In genomic region chr4:123666517-123666916, GRCm38 (mm10) we compare ENCODE assay signal across 8 mouse cellular contexts. TPM values are rescaled to one million over a fixed set of nuclear protein-coding genes. Genes with fewer than 3 reads are reported as not detected.
A peak's percentile ranks its signal among the peaks of the same experiment; 100 is the strongest.
DNase-seq lines count a peak whose midpoint lies in the region; ATAC-seq and TF ChIP-seq lines count a peak whose summit lies in the region.
"Had no signal": no experiment of that assay in that cellular context is flagged by ENCODE, and none has a peak within 500 bp of the region (broad histone marks: within the 10 kb centered on the region; RNA-seq: fewer than 3 reads in every experiment).

No protein-coding gene starts in this region.

- no peaks in the 10 kb centered on the region for H3K36me3 ChIP-seq in lung, postnatal 0 days (ENCODE audit: insufficient read depth, low read length)
- peaks cover 4% of the 10 kb centered on the region; the same call in 1 of the 2 replicates for H3K36me3 ChIP-seq in embryonic facial prominence, embryonic 10.5 days (replicated peaks)
- H3K36me3 ChIP-seq in liver, embryonic 12.5 days, result no peaks in the 10 kb centered on the region
- H3K36me3 ChIP-seq: limb, embryonic 12.5 days had no signal

- no peak overlapping the region for H3K9ac ChIP-seq in lung, postnatal 0 days (replicated peaks; ENCODE audit: low read depth)
- H3K9ac ChIP-seq in liver, embryonic 12.5 days, result no peak overlapping the region

- ATAC-seq in lung, postnatal 0 days, result no peak
- peak; percentile 24; the same call in 1 of the 2 replicates for ATAC-seq in liver, embryonic 12.5 days
- no peak for ATAC-seq in erythroblast, adult 5-6 weeks (replicated peaks; ENCODE audit: low FRiP score, poor library complexity, severe bottlenecking)

- no peak for TF ChIP-seq EP300 in lung, postnatal 0 days (IDR thresholded peaks at IDR 0.05)

- no peaks in the 10 kb centered on the region for H3K9me3 ChIP-seq in lung, postnatal 0 days (ENCODE audit: low read length)
- no peaks in the 10 kb centered on the region for H3K9me3 ChIP-seq in embryonic facial prominence, embryonic 10.5 days
- no peaks in the 10 kb centered on the region for H3K9me3 ChIP-seq in liver, embryonic 12.5 days (replicated peaks)
- H3K9me3 ChIP-seq: limb, embryonic 12.5 days had no signal

- peak overlapping the region; percentile 51; the same call in 1 of the 2 replicates for H3K27ac ChIP-seq in lung, postnatal 0 days (ENCODE audit: low read length)
- 0 out of 2 replicates have a peak overlapping the region, but pooled peaks have one; percentile 45 for H3K27ac ChIP-seq in embryonic facial prominence, embryonic 10.5 days (replicated peaks)
- H3K27ac ChIP-seq in liver, embryonic 12.5 days, result peak overlapping the region; percentile 72

- TF ChIP-seq CTCF in lung, postnatal 0 days (IDR thresholded peaks at IDR 0.05), result peak; percentile 27; the same call in 1 of the 2 replicates

- 59% methylated on average over 1 of the region's 1 CpGs for WGBS in lung, postnatal 0 days
- 91% methylated on average over 1 of the region's 1 CpGs for WGBS in embryonic facial prominence, embryonic 10.5 days
- 70% methylated on average over 1 of the region's 1 CpGs for WGBS in liver, embryonic 12.5 days (ENCODE audit: insufficient replicate concordance)

- H3K27me3 ChIP-seq in lung, postnatal 0 days (replicated peaks; ENCODE audit: insufficient read depth, low read length), result no peaks in the 10 kb centered on the region
- H3K27me3 ChIP-seq in embryonic facial prominence, embryonic 10.5 days (replicated peaks; ENCODE audit: low read depth, poor library complexity, severe bottlenecking), result no peaks in the 10 kb centered on the region
- H3K27me3 ChIP-seq in liver, embryonic 12.5 days (replicated peaks), result peaks cover 16% of the 10 kb centered on the region
- H3K27me3 ChIP-seq: limb, embryonic 12.5 days had no signal

- no peak overlapping the region for H3K4me2 ChIP-seq in lung, postnatal 0 days (replicated peaks; ENCODE audit: low read depth, low read length)
- no peak overlapping the region; the same call in 1 of the 2 replicates for H3K4me2 ChIP-seq in liver, embryonic 12.5 days

- no peak overlapping the region for H3K4me3 ChIP-seq in lung, postnatal 0 days (ENCODE audit: low read depth, low read length)
- H3K4me3 ChIP-seq in embryonic facial prominence, embryonic 10.5 days, result no peak overlapping the region
- no peak overlapping the region for H3K4me3 ChIP-seq in liver, embryonic 12.5 days

- peak; percentile 65 for DNase-seq in lung, postnatal 0 days (ENCODE audit: low spot score)
- no peak for DNase-seq in lung, postnatal 25 days (ENCODE audit: low spot score)
- no peak for DNase-seq in embryonic facial prominence, embryonic 10.5 days (ENCODE audit: low spot score)
- no peak for DNase-seq in spleen, postnatal 10 days (ENCODE audit: low spot score in 2 of 2)
- no peak for DNase-seq in adrenal gland, postnatal 4 days (ENCODE audit: low spot score in 2 of 2)

- H3K4me1 ChIP-seq in lung, postnatal 0 days (ENCODE audit: insufficient read depth, low read depth, low read length), result peaks cover 24% of the 10 kb centered on the region; the same call in 1 of the 2 replicates
- peaks cover 52% of the 10 kb centered on the region for H3K4me1 ChIP-seq in embryonic facial prominence, embryonic 10.5 days
- peaks cover 50% of the 10 kb centered on the region for H3K4me1 ChIP-seq in liver, embryonic 12.5 days

RNA-seq across cellular contexts. Expression of gene Macf1, which starts 17.6 kb away (rescaled TPM):
- polyA plus RNA-seq in lung, postnatal 0 days (2015; fragmentation: Nextera tagmentation; extraction: Ambion mirVana), result 181 and 221 TPM in 2 replicates
- 46.0 and 47.4 TPM in 2 replicates for polyA plus RNA-seq in embryonic facial prominence, embryonic 10.5 days (2016; fragmentation: Nextera tagmentation; extraction: Ambion mirVana)
- 15.1 and 17.5 TPM in 2 replicates for polyA plus RNA-seq in liver, embryonic 12.5 days (2016; fragmentation: Nextera tagmentation; extraction: Ambion mirVana)
- total RNA-seq in erythroblast, adult 5-6 weeks (2015; ENCODE audit: low replicate concordance), result 48.5 and 52.5 TPM in 2 replicates
- 65.5 and 81.0 TPM in 2 replicates for total RNA-seq in erythroblast, adult 5-6 weeks (2017; ENCODE audit: low replicate concordance)
- total RNA-seq in adrenal gland, postnatal 4 days (2021), result 100 to 1,000 TPM; 176 to 202 TPM

RNA-seq across cellular contexts. Expression of gene Ndufs5, which starts 51.5 kb away (rescaled TPM):
- 246 and 263 TPM in 2 replicates for polyA plus RNA-seq in lung, postnatal 0 days (2015; fragmentation: Nextera tagmentation; extraction: Ambion mirVana)
- 332 and 340 TPM in 2 replicates for polyA plus RNA-seq in embryonic facial prominence, embryonic 10.5 days (2016; fragmentation: Nextera tagmentation; extraction: Ambion mirVana)
- 224 and 227 TPM in 2 replicates for polyA plus RNA-seq in liver, embryonic 12.5 days (2016; fragmentation: Nextera tagmentation; extraction: Ambion mirVana)
- 25.3 and 32.9 TPM in 2 replicates for total RNA-seq in erythroblast, adult 5-6 weeks (2015; ENCODE audit: low replicate concordance)
- 27.9 and 29.0 TPM in 2 replicates for total RNA-seq in erythroblast, adult 5-6 weeks (2017; ENCODE audit: low replicate concordance)
- 100 to 1,000 TPM; 170 to 195 TPM for total RNA-seq in adrenal gland, postnatal 4 days (2021)
